Mouse (Mus musculus) brown adipose tissue, adult 24 weeks (tissue): ENCODE measurements around the gene Plekhg3. TPM values are rescaled to one million over a fixed set of nuclear protein-coding genes. Genes with fewer than 3 reads are reported as not detected.

Experiments used
- H3K27ac ChIP-seq: fragments of 200-500 bp; replicated peaks from 2 replicates; pipeline ENCODE4 v1.5.1; 2012; ENCODE audit warnings: low read depth, mild to moderate bottlenecking, low read length
- H3K4me1 ChIP-seq: fragments of 200-500 bp; 2 replicates; pipeline ENCODE4 v1.6.1; 2012; ENCODE audit warnings: low read length, mixed read lengths; ENCODE audit not compliant: control insufficient read depth, insufficient read depth, insufficient read length
- H3K4me3 ChIP-seq: fragments of 200-500 bp; 2 replicates; pipeline ENCODE4 v1.5.1; 2012; ENCODE audit warnings: low read depth, mild to moderate bottlenecking, low read length, moderate library complexity; ENCODE audit not compliant: insufficient read depth
- polyA plus RNA-seq: library from polyadenylated mRNA; stranded (reverse); fragments of >200 nt; gene quantifications from 2 replicates; pipeline ENCODE4 v1.2.4, GENCODE M21; 2012; ENCODE audit not compliant: missing spikeins, insufficient read depth, insufficient read length

The Plekhg3 gene
- 6.3 and 6.5 TPM in 2 replicates for polyA plus RNA-seq

DNA sequence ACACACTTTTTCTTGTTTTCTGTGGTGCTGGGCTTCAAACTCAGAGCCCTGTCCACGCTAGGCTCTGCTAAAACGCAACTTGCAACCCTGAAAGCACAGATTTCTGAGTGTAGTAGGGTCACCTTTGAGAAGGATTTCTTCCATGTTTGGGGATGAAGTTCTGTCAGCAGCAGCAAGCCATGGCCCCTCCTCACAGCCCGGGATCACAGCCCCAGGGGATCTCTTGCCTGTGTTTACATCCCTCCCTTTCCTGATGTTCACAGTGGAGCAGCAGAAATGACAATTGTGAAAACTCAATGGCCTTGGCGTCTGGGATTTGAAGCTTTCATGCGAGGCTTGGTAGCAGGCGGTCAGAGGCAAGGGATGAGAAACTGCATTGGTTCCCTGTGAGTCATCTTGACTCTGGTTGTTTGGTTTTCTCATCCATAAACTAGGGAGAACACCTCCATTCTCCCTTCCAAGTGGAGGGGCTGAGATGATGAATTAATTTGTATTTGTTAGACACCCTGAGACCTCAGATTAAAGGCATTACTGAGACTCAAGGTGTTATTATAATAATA lies at the start of gene Plekhg3:
Gene Plekhg3 (plus strand): TSS at position 312 of the 560 bp plus-strand sequence.
- Histone ChIP-seq H3K4me3 (no peak within 1 kb of the TSS), H3K27ac (no peak within 1 kb of the TSS), H3K4me1 (peaks cover 2% of the 10 kb centered on the region; the same call in 1 of the 2 replicates)

DNA sequence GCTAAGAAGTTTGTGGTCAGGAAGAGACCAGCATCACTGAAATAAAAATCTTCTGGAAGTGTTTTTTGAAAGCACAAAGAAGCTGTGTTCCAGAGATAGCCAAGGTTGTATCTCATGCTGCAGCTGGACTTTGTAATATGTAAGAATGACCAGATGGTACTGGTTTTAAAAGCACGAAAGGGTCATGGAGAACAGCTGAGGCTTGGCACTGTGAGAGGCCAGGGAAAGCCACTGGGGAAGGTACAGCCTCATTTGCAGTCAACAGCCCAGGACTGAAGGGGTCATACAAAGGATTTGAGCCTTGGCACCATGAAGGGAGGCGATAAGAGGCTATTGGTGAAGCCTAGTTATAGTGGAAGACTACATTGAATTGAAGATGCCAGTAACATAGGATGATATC lies 48.2 kb upstream of the Plekhg3 start:
- no peak overlapping the region for H3K27ac ChIP-seq
- no peak overlapping the region for H3K4me3 ChIP-seq

DNA sequence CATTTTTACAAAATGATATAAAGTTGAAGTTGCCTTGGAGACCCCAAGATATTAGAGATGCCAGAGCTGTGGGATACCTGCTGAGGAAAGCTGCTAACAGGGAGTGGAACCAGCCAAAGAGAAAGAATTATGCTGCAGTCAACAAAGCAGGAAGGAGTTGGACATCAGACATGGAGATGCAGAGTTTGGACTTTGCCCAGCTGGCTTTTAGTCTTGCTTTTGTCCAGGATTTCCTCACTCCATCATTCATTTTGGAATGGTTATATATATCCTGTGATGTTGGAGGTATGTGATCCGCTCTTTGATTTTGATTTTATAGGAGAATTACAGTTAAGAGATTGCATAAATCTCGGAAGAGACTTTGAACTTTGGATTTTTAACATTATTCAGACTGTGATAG lies 47.7 kb upstream of the Plekhg3 start:
- Histone ChIP-seq H3K4me3 (no peak overlapping the region), H3K27ac (no peak overlapping the region), H3K4me1 (peaks cover 12% of the 10 kb centered on the region; the same call in 1 of the 2 replicates)

More for the DNA sequence above, 48.2 kb upstream of the Plekhg3 start:
- H3K4me1 ChIP-seq, result peaks cover 12% of the 10 kb centered on the region; the same call in 1 of the 2 replicates

DNA sequence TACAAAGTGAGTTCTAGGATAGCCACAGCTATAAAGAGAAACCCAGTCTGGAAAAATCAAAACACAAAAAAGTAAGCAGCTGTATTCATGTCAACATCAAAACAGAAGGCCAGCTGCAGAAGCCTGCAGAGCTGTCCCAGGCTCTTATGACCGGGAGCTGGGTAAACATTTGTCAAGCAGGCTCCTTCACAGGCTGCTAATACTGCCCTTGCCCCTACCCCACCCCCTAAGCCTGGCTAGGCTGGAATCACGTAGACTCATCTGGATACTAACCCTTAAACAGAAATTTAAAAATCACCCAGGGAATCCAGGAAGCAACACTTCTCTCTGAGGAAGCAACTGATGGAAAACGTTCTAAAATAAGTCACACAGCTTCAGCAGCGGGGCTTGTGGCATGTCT lies 45.8 kb upstream of the Plekhg3 start:
- H3K4me3 ChIP-seq, result no peak overlapping the region
- H3K4me1 ChIP-seq, result peaks cover 9% of the 10 kb centered on the region; the same call in 1 of the 2 replicates
- H3K27ac ChIP-seq, result no peak overlapping the region

DNA sequence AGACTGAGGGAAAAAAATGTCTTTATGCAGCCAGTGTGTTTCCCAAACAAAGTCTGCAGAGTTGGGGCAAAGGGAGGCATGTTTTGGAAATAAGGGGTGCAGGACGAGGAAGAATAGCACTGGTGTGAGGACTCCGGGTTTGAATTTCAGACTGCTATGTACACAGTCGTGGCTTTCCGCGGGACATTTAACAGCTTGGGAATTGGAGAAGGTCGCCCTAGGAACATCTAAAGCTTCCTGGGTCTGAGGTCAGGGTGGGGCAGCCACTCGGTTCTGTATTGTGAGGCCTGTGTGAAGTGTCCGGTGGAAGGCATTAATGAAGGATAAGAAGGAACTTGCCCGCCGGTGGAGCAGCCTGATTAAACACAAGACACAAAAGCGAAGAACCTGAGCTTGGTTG lies 45.3 kb upstream of the Plekhg3 start:
- no peak overlapping the region for H3K27ac ChIP-seq
- H3K4me1 ChIP-seq, result peaks cover 4% of the 10 kb centered on the region; the same call in 1 of the 2 replicates
- no peak overlapping the region for H3K4me3 ChIP-seq

DNA sequence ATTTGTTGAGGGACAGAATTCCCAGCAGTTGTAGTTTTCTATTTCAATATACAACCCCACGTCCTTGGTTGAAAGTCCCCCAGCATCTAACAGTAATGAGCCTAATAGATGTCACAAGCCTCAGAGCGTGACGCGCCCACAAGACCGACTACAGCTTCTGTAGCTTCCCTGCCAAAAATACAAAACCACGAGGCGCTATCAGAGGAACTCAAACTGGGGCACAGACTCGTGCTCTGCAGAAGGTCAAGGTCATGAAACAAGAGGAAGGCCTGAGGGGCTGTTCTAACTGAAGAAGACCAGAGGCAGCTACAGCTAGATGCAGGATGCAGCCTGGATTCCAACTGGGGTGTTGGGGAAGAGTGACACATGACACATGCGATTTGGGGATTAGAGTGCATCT lies 43.7 kb upstream of the Plekhg3 start:
- Histone ChIP-seq H3K4me1 (0 out of 2 replicates have a peak, but pooled peaks cover 3% of the 10 kb centered on the region), H3K4me3 (no peak overlapping the region), H3K27ac (no peak overlapping the region)

DNA sequence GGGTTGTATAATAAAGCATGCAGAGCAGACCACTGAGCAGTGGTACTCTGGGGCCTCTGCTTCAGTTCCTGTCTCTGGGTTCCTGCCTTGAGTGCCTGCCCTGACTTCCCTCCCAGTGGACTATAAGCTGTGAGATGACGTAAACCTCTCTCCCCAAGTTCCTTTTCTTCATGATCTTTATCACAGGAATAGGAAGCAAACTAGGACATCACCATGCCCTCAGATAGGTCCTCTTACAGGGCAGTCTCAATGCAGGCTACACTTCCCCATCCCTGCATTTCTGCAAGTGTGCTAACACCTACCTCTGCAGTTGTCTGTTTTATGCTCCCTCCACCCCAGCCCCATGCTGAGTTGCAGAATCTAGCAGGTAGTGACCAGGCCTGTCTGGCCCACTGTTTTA lies 39.9 kb upstream of the Plekhg3 start:
- no peaks in the 10 kb centered on the region for H3K4me1 ChIP-seq
- H3K4me3 ChIP-seq, result no peak overlapping the region
- H3K27ac ChIP-seq, result no peak overlapping the region

DNA sequence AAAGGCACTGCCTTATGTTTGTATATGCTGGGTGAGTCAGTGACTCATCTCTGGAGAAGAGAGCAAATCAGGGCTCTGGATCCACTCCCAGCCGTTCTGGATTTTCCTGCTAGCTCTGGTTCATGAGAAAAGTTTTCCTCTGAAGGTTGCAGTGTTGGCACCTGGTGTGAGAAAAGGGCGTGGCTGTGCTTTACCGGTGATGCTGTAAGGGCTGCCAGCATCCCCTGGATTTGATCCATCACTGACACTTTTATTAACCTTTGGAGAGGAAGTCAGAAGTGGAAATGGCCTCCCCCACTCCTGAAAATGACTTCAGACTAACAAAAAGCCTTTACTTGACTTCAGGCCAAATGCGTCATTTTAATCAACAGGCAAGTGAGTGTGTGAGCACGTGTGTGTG lies 37.2 kb upstream of the Plekhg3 start:
- Histone ChIP-seq H3K4me3 (no peak overlapping the region), H3K27ac (peak overlapping the region; percentile 16), H3K4me1 (no peaks in the 10 kb centered on the region)

DNA sequence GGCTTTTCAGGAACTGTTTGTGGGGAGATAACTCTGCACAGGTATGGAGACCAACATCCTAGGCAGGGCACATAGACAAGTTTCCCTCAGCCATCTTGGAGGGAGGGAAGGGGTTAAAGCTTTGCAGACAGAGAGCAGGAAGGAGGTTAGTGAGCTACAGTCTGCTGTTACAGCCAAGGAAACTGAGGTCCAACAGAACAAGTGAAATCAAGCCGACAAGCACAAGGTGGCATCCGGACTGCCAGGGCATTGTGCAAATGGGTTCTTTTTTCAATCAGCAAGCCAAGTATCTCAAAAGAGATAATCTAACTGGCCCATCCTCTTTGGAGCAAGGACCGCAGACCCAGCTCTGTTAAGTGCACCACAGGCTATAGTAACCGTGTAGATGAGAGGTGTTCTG lies 35.3 kb upstream of the Plekhg3 start:
- no peak overlapping the region for H3K27ac ChIP-seq
- H3K4me1 ChIP-seq, result no peaks in the 10 kb centered on the region
- H3K4me3 ChIP-seq, result no peak overlapping the region

DNA sequence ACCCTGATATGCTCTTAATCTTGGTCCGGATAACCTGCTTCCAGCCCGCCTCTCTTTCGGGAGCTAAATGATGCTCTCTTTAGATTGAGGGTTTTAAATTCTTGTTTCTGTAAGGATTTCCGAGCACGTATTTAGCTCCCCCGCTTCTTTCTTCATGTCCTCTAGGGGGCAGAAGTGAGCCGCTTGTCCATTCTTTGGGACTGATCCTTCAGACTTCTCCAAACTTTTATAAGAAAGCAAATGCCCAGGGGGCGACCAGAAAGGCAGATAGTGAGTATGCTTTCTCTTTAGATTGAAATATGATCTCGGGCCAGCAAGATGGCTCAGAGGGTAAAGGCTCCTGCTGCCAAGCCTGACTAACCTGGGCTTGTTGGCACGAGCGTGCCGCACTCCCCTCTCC lies 34.4 kb upstream of the Plekhg3 start:
- Histone ChIP-seq H3K4me3 (no peak overlapping the region), H3K27ac (no peak overlapping the region), H3K4me1 (no peaks in the 10 kb centered on the region)

DNA sequence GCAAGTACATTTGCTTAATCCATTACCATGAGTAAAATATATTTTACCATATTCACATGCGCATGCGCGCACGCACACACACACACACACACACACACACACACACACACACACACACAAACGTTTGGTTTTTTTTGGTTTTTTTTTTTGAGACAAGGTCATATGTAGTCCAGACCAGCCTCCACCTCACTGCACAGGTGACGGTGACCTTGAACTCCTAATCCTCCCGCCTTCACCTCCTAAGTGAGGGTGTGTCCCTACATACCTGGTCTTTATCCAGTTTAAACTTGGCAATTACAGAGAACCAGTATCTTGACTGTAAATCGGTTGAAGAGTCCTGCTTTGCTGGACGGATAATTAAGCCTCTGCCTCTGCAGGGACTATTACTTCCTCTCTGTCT lies 31.4 kb upstream of the Plekhg3 start:
- Histone ChIP-seq H3K27ac (no peak overlapping the region), H3K4me1 (no peaks in the 10 kb centered on the region), H3K4me3 (no peak overlapping the region)

DNA sequence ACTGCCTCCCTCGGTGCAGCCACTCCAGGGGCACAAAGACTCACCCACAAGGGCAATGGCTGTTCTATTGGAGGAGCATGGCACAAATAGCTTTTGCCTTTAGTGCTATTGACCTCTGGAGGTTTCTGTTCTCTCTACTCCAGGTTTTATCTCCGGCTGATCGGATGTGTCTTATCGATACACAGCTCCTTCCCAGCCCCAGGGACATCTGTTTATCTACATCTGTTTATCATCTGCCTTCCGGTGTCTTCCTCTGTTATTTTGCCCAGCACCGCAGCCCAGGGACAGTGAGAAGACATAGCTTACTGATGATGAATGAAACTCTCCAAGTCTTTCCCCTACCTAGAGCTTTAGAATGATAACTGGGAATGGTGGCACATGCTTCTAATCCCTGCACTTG lies 30.6 kb upstream of the Plekhg3 start:
- Histone ChIP-seq H3K4me1 (no peaks in the 10 kb centered on the region), H3K4me3 (no peak overlapping the region), H3K27ac (no peak overlapping the region)

DNA sequence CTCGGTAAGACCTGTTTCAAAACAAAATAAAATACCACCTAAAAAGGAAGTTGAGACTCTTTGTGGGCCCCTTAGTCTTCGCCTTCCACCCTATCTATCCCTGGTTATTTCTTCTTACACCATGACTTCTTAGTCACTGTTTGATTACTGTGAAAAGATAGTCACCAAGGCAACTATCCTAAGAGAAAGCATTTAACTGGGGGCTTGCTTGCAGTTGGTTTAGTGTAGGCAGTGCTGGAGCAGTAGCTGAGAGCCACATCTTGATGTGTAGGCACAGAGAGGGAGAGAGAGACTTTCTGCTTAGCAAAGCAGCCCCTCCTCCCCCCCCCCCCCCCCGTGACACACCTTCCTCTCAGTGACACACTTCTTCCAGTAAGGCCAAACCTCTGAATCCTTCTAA lies 29.8 kb upstream of the Plekhg3 start:
- Histone ChIP-seq H3K4me1 (no peaks in the 10 kb centered on the region), H3K4me3 (no peak overlapping the region), H3K27ac (no peak overlapping the region)

DNA sequence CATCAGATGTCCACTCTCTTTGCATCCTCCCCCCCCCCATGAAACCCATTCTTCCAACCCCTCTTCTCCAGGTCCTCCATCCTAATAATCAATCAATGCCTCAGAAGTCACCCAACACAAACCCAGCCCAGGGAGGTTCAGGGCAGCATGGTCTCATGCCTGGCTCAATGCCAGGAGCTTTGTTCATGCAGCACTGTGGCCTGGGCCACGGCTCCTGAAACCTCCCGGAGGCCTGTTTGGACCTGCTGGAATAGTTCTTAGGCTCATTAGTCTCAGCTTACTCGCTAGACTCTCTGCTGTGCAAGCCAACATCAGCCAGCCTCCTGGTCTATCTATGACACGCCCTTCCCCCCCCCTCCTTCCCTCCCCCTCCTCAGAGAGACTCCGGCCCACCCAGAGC lies 27.7 kb upstream of the Plekhg3 start:
- Histone ChIP-seq H3K27ac (no peak overlapping the region), H3K4me3 (no peak overlapping the region), H3K4me1 (no peaks in the 10 kb centered on the region)

DNA sequence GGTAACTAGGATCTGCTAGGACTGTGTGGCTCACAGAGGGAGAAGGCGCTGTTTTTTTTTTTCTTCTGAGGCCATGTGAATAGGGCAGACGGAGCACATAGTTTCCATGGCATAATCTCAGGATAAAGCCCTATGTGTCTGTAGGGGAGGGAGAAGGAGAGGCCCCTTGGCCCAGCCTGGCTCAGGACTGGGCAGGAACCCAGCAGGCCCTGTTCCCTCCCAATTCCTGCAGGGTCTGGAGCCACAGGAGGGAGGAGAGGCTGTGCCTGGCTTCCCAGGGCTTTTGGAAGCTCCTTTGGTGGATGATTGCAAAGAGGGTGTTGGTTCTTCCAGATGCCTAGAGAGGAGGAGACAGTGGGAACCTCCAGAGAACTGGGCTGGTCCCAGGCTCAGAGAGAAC lies 24.2 kb upstream of the Plekhg3 start:
- H3K27ac ChIP-seq, result no peak overlapping the region
- no peak overlapping the region for H3K4me3 ChIP-seq
- H3K4me1 ChIP-seq, result no peaks in the 10 kb centered on the region

DNA sequence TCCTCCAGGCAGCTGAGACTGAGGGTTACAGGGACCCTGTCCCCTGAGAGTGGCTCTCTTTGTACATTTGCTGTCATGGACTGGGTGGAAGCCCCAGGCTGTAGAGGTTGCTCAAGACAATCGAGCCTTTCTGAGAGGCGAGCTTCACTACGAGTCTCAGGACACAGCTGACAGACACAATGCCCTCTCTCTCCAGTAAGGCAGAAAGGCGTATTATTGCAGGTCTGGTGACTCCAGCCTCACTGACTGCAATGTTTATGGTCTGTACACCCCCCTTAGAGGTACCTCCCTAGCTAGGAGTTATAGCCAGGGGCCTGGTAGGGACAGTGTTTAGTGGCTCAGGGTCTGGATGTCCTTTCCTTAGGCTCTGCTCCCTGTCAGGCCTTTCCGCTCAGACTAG lies 22.9 kb upstream of the Plekhg3 start:
- Histone ChIP-seq H3K4me3 (no peak overlapping the region), H3K27ac (no peak overlapping the region), H3K4me1 (no peaks in the 10 kb centered on the region)
